Mouse (Mus musculus): ENCODE results near the gene Cracr2a.

DNA sequence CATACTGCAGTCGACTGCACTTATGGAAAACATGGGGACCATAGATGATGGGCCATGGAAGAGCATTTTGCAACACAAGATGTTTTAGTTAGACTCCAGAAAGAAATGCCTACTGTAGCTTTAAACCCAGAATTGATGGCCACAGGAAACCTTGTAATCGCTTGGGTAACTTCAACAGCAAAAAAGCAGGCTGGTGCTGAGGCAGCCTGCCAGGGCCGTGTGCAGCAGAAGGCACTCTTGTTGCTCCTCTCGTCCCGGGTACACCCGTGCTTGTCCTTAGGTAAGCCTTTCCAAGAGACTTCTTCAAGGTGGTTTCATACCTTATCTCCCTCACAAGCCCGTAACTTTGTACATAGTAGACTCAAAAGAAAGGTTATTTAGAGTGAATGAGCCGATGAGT, 40.0 kb upstream of the Cracr2a start:
- TF ChIP-seq CTCF (IDR thresholded peaks at IDR 0.05; ENCODE audit: low read depth, low read length) (no peak), POLR2A (IDR thresholded peaks at IDR 0.05; ENCODE audit: borderline replicate concordance, low read depth, low read length) (no peak)

Measured in bone marrow macrophage, adult 2 months (primary cell).